Mouse (Mus musculus) forebrain, embryonic 12.5 days (tissue): ENCODE results near the gene Jak3. TPM values are rescaled to one million over a fixed set of nuclear protein-coding genes. Genes with fewer than 3 reads are reported as not detected.
A peak's percentile ranks its signal among the peaks of the same experiment; 100 is the strongest.

Source experiments
- ATAC-seq: fragments of 200-750 bp; cut with Nextera tagmentation; 2 replicates; pipeline ENCODE4 v1.8.0; 2017; ENCODE audit warnings: moderate TSS enrichment; ENCODE audit not compliant: low FRiP score
- H3K27ac ChIP-seq: fragments of 300-500 bp; sonication (generic); 2 replicates; pipeline ENCODE4 v1.5.1; 2016; ENCODE audit warnings: mild to moderate bottlenecking
- H3K27me3 ChIP-seq: fragments of 300-500 bp; sonication (generic); 2 replicates; pipeline ENCODE4 v1.6.1; 2016; ENCODE audit warnings: mild to moderate bottlenecking
- H3K36me3 ChIP-seq: fragments of 300-500 bp; sonication (generic); replicated peaks from 2 replicates; pipeline ENCODE4 v1.6.1; 2016; ENCODE audit warnings: mild to moderate bottlenecking
- H3K4me1 ChIP-seq: fragments of 300-500 bp; sonication (generic); 2 replicates; pipeline ENCODE4 v1.6.1; 2016
- H3K4me2 ChIP-seq: fragments of 300-500 bp; sonication (generic); 2 replicates; pipeline ENCODE4 v1.6.1; 2016; ENCODE audit warnings: mild to moderate bottlenecking, moderate library complexity
- H3K4me3 ChIP-seq: fragments of 300-500 bp; sonication (generic); replicated peaks from 2 replicates; pipeline ENCODE4 v1.5.1; 2016; ENCODE audit warnings: mild to moderate bottlenecking
- H3K9ac ChIP-seq: fragments of 300-500 bp; sonication (generic); 2 replicates; pipeline ENCODE4 v1.6.1; 2016; ENCODE audit warnings: mild to moderate bottlenecking
- H3K9me3 ChIP-seq: fragments of 300-500 bp; sonication (generic); 2 replicates; pipeline ENCODE4 v1.6.1; 2016
- WGBS: fragments of 180-500 bp; shearing (Covaris S2); methylation state at CpG from one replicate; pipeline ENCODE4 v1.1.7; 2016; 5-methylcytosine and 5-hydroxymethylcytosine counted together
- polyA plus RNA-seq: library from polyadenylated mRNA; unstranded; fragments of >200 nt; fragmentation: Nextera tagmentation; extraction: Ambion mirVana; gene quantifications from 2 replicates; pipeline ENCODE4 v1.2.1, GENCODE M21; 2016

Gene Jak3
- polyA plus RNA-seq, 1 experiment from 2014 or later = 2.9 TPM

DNA sequence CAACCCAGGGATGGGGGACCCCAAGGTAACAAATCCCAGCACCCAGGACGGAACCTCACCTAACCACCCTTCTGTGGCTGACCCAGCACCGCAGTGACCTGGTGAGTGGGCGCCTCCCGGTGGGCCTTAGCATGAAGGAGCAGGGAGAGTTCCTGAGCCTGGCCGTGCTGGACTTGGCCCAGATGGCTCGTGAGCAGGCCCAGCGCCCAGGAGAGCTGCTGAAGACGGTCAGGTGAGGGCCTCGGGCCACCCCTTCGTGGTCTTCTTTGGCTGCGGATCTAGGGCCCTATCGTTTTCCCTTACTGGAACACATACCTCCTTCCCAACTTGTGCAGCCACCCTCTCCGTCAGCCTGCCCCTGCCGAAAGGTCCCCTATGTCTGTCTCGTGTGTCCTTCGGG, 3.0 kb downstream of the Jak3 start:
- no peak overlapping the region for H3K9ac ChIP-seq
- peak overlapping the region; percentile 24 for H3K4me3 ChIP-seq
- H3K27me3 ChIP-seq = peaks cover 93% of the 10 kb centered on the region
- no peak for ATAC-seq
- WGBS = 10% methylated on average over 16 of the region's 16 CpGs
- no peak overlapping the region for H3K27ac ChIP-seq
- H3K4me1 ChIP-seq = peaks cover 21% of the 10 kb centered on the region
- peak overlapping the region; percentile 43 for H3K4me2 ChIP-seq
- H3K9me3 ChIP-seq = no peaks in the 10 kb centered on the region
- no peaks in the 10 kb centered on the region for H3K36me3 ChIP-seq

DNA sequence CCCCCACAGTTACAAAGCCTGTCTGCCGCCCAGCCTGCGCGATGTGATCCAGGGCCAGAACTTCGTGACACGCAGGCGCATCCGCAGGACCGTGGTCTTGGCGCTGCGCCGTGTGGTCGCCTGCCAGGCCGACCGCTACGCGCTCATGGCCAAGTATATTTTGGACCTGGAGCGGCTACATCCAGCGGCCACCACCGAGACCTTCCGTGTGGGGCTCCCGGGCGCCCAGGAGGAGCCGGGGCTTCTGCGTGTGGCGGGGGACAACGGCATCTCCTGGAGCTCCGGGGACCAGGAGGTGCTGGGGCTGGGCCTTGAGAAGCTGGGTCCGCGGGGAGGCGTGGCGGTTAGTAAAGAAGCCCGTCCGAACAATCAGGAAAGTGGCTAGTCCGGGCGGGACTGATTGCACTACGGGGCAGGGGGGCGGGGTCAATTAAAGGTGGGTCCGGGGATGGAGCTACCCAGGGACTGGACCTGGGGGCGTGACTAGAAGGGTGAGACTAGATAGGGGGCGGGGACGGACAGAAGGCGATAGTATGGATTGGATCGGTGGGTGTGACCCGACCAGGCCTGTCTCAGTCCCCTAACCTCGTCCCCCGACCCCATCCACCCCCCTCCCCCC, 3.6 kb downstream of the Jak3 start:
- peaks cover 21% of the 10 kb centered on the region for H3K4me1 ChIP-seq
- 0 out of 2 replicates have a peak overlapping the region, but pooled peaks have one; percentile 17 for H3K9ac ChIP-seq
- no peak for ATAC-seq

DNA sequence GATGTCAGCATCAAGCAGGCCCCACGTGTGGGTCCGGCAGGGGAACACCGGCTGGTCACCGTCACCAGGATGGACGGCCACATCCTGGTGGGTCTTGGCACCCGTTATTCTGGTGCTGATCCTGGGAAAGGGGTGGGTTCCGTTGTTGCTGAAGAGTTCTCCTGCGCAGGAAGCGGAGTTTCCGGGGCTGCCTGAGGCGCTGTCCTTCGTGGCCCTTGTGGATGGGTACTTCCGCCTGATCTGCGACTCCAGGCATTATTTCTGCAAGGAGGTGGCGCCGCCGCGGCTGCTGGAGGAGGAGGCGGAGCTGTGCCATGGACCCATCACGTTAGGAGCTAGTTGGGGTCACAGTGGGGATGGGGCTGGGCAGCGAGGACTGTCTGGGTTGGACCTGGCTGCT, 4.4 kb downstream of the Jak3 start:
- H3K27ac ChIP-seq = no peak overlapping the region
- no peak overlapping the region for H3K4me2 ChIP-seq
- no peaks in the 10 kb centered on the region for H3K36me3 ChIP-seq
- H3K9me3 ChIP-seq = no peaks in the 10 kb centered on the region
- peaks cover 23% of the 10 kb centered on the region for H3K4me1 ChIP-seq
- H3K4me3 ChIP-seq = peak overlapping the region; percentile 7; the same call in 1 of the 2 replicates
- no peak overlapping the region for H3K9ac ChIP-seq
- 3% methylated on average over 21 of the region's 21 CpGs for WGBS
- no peak for ATAC-seq
- peaks cover 100% of the 10 kb centered on the region for H3K27me3 ChIP-seq

More for the DNA sequence above, 3.6 kb downstream of the Jak3 start:
- H3K4me3 ChIP-seq = peak overlapping the region; percentile 24
- no peaks in the 10 kb centered on the region for H3K9me3 ChIP-seq
- H3K27me3 ChIP-seq = peaks cover 98% of the 10 kb centered on the region
- peak overlapping the region; percentile 43 for H3K4me2 ChIP-seq
- 1% methylated on average over 46 of the region's 46 CpGs for WGBS
- H3K36me3 ChIP-seq = no peaks in the 10 kb centered on the region
- H3K27ac ChIP-seq = no peak overlapping the region

DNA sequence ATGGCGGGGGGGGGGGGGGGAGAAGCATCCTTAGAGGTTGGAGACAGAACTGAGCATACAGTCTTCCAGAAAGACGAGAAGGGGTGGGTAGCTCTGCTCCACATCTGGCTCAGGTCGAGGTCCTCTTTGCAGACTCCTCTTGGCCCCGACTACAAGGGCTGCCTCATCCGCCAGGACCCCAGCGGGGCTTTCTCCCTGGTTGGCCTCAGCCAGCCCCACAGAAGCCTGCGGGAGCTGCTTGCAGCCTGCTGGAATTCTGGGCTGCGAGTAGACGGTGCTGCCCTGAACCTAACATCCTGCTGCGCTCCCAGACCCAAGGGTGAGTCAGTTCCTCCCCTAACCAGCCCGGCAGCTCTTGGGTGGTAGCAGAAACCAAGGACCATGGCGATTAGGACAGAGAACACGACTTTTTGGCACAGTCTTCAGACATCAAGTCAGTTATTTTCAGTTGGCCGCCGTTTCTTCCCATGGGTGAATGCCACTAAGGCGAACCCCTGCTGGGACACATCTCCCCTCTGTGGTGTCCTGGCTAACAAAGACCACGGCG, 5.3 kb downstream of the Jak3 start:
- H3K4me2 ChIP-seq = no peak overlapping the region
- no peak overlapping the region for H3K4me3 ChIP-seq

DNA sequence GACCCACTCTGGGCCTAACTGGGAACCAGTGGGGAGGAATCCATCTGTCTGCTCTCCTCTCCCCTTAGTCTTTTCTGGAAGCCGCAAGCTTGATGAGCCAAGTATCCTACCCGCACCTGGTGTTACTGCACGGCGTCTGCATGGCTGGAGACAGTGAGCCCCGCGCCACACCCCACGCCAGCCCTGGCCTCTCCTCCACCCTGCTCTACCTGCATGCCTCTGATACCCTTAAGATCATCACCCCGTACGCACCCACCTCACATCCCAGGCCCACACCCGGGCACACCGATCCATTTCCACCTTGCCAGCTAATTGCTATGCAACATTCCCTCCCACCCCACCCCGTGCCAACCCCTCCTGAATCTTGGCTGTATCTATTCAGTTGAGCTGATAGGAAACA, 6.7 kb downstream of the Jak3 start:
- 50% methylated on average over 12 of the region's 12 CpGs for WGBS
- Histone ChIP-seq H3K27me3 (peaks cover 100% of the 10 kb centered on the region), H3K36me3 (no peaks in the 10 kb centered on the region), H3K9me3 (no peaks in the 10 kb centered on the region), H3K9ac (no peak overlapping the region), H3K4me3 (no peak overlapping the region), H3K27ac (no peak overlapping the region), H3K4me1 (peaks cover 24% of the 10 kb centered on the region), H3K4me2 (no peak overlapping the region)
- ATAC-seq = no peak

More for the DNA sequence above, 5.3 kb downstream of the Jak3 start:
- Histone ChIP-seq H3K27me3 (peaks cover 100% of the 10 kb centered on the region), H3K9ac (no peak overlapping the region), H3K9me3 (no peaks in the 10 kb centered on the region), H3K27ac (no peak overlapping the region), H3K36me3 (no peaks in the 10 kb centered on the region), H3K4me1 (peaks cover 25% of the 10 kb centered on the region)
- WGBS = 2% methylated on average over 18 of the region's 18 CpGs
- no peak for ATAC-seq

DNA sequence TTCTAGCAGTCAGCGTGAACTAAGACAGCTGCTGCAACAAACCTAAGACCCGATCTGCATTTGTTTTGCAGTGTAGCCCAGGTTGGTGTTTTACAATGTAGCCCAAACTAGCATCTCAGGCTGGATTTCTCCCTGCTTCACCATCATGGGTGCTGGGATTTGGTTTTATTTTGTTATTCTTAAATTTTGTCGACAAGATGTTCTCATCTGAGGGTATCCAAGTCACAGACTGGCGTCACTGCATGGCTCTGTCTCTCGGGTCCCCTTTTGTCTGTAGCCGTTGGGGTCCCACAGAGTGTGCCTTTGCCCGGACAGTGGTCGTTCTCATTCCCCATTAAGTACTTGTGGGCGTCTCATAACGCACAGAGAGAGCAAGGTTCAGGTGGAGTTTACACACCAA, 8.6 kb downstream of the Jak3 start:
- WGBS = 11% methylated on average over 10 of the region's 10 CpGs

DNA sequence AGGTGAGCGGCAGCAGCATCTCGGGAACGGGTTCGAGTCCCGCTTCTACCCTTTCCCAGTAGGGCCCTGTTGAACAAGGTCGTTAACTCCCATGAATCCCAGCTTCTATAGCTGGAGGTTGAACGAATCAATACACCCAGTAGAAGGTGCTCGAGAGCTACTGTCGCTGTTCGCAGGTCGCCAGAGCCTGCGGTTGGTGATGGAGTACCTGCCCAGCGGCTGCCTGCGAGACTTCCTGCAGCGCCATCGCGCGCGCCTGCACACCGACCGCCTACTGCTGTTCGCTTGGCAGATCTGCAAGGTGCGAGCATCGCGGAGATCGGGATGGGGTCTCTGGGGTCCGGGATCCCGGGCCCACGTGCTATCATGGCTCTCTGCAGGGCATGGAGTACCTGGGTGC, 9.5 kb downstream of the Jak3 start:
- peaks cover 17% of the 10 kb centered on the region for H3K4me1 ChIP-seq
- no peak overlapping the region for H3K9ac ChIP-seq
- WGBS = under 1% methylated on average over 29 of the region's 29 CpGs
- peak overlapping the region; percentile 32 for H3K4me3 ChIP-seq
- H3K9me3 ChIP-seq = no peaks in the 10 kb centered on the region
- no peak overlapping the region for H3K27ac ChIP-seq
- peak; percentile 12; the same call in 1 of the 2 replicates for ATAC-seq
- no peaks in the 10 kb centered on the region for H3K36me3 ChIP-seq
- H3K4me2 ChIP-seq = peak overlapping the region; percentile 46
- H3K27me3 ChIP-seq = peaks cover 100% of the 10 kb centered on the region

More for the DNA sequence above, 8.6 kb downstream of the Jak3 start:
- Histone ChIP-seq H3K4me1 (peaks cover 20% of the 10 kb centered on the region), H3K27ac (no peak overlapping the region), H3K4me3 (no peak overlapping the region), H3K9me3 (no peaks in the 10 kb centered on the region), H3K4me2 (no peak overlapping the region), H3K9ac (no peak overlapping the region), H3K27me3 (peaks cover 100% of the 10 kb centered on the region), H3K36me3 (no peaks in the 10 kb centered on the region)
- no peak for ATAC-seq

DNA sequence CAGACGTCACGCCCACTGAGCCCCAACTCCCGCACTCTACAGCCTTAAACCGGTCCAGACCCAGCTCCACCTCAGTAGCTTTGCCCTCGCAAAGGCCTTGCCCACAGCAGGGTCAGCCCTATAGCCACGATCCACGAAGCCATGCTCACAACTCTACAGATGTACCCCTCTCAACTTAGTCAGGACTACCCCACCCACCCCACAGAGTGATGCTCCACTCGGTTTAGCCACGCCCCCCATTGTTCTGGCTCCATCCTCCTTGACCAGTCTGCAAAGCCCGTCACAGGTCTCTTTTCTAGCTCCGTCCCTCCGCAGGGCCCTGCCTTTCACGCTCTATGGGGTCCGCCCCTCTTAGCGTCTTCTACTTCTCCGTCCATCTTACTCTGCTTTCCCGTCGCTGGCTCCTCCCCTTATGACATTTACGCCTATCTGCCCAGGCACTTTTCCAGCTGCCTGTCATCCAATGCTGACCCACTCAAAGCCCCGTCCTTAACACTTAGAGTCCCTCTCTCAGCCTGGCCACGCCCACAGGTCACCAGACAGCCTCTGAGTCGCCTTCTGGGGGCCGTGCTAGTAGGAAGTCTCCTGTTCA, 10.1 kb downstream of the Jak3 start:
- ATAC-seq = peak; percentile 63
- no peak overlapping the region for H3K27ac ChIP-seq
- peaks cover 17% of the 10 kb centered on the region for H3K4me1 ChIP-seq
- H3K4me2 ChIP-seq = peak overlapping the region; percentile 46
- H3K9me3 ChIP-seq = no peaks in the 10 kb centered on the region
- peak overlapping the region; percentile 32 for H3K4me3 ChIP-seq
- under 1% methylated on average over 23 of the region's 23 CpGs for WGBS
- H3K36me3 ChIP-seq = no peaks in the 10 kb centered on the region
- no peak overlapping the region for H3K9ac ChIP-seq
- peaks cover 100% of the 10 kb centered on the region for H3K27me3 ChIP-seq

DNA sequence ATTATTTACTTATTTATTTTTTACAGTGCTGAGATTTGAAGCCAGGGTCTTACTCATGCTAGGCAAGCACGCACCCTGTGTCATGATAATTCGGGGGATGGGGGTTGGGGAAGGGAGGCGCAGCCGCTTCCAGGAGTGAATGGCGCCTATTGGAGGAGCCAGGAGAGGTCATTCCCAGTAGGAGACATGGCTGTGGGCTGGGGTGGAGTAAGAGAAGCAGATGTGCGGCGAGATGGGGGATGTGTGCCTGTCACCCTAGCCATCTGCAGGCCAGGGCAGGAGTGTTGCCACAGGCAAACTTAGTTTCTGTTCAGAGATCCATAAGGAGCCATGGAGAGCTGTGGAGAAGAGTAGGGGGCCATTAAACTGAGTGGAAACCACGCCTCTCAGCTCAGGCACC, 11.5 kb downstream of the Jak3 start:
- 2% methylated on average over 8 of the region's 8 CpGs for WGBS

DNA sequence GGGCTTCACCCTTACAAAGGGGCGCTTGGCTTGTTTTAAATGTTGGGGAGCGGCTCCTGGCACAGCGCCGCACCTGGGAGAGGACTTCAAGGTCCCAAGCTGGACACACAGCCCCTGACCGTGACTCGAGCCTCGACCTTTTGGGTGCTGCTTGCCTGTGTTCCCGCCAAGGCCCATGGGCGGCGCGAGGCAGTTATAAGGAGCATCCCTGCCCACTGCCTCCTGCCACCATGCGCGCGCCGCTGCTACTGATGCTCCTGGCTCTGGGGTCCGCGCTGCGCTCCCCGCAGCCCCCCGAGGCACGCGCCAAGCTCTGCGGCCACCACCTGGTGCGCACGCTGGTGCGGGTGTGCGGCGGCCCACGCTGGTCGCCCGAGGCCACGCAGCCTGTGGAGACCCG, 12.9 kb downstream of the Jak3 start, which contains the start of gene Insl3:
Insl3 (plus strand) TSS at position 187 of the 400 bp plus-strand sequence.
- H3K4me1 ChIP-seq = peaks cover 29% of the 10 kb centered on the region
- H3K27ac ChIP-seq = no peak within 1 kb of the TSS
- no peak within 1 kb of the TSS for H3K4me3 ChIP-seq
- H3K36me3 ChIP-seq = no peaks in the 10 kb centered on the region
- H3K9ac ChIP-seq = no peak within 1 kb of the TSS
- 3% methylated on average over 33 of the region's 33 CpGs for WGBS
- H3K9me3 ChIP-seq = no peaks in the 10 kb centered on the region
- H3K4me2 ChIP-seq = no peak within 1 kb of the TSS
- H3K27me3 ChIP-seq = peaks cover 100% of the 10 kb centered on the region
- ATAC-seq = no peak

More for the DNA sequence above, 11.5 kb downstream of the Jak3 start:
- Histone ChIP-seq H3K9ac (no peak overlapping the region), H3K4me2 (no peak overlapping the region), H3K27me3 (peaks cover 100% of the 10 kb centered on the region), H3K4me3 (no peak overlapping the region), H3K36me3 (no peaks in the 10 kb centered on the region), H3K4me1 (peaks cover 20% of the 10 kb centered on the region), H3K9me3 (no peaks in the 10 kb centered on the region), H3K27ac (no peak overlapping the region)
- no peak for ATAC-seq

DNA sequence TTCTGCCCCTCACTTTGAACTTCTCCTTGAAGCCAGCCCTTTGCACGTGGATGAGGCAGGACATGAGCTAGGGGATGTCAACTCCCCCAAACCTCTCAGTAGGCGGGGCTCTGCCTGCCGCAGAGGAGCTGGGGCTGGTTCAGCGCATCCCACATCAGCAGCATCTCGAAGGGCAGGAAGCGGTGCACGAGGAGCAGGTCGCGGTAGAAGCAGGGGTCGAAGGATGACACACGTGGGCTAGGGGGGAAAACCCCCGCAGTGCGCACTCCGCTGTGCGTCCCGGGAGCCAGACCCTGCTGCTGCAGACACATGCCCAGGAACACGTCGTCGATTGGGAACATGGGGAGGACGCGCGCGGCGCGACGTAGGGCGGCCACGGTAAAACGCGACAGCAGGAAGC, 16.4 kb downstream of the Jak3 start:
- Histone ChIP-seq H3K9me3 (no peaks in the 10 kb centered on the region), H3K4me1 (peaks cover 15% of the 10 kb centered on the region), H3K9ac (no peak overlapping the region), H3K27ac (no peak overlapping the region), H3K4me2 (peak overlapping the region; percentile 1; the same call in 1 of the 2 replicates), H3K27me3 (peaks cover 95% of the 10 kb centered on the region), H3K4me3 (peak overlapping the region; percentile 17), H3K36me3 (no peaks in the 10 kb centered on the region)
- WGBS = 5% methylated on average over 30 of the region's 30 CpGs
- ATAC-seq = no peak

DNA sequence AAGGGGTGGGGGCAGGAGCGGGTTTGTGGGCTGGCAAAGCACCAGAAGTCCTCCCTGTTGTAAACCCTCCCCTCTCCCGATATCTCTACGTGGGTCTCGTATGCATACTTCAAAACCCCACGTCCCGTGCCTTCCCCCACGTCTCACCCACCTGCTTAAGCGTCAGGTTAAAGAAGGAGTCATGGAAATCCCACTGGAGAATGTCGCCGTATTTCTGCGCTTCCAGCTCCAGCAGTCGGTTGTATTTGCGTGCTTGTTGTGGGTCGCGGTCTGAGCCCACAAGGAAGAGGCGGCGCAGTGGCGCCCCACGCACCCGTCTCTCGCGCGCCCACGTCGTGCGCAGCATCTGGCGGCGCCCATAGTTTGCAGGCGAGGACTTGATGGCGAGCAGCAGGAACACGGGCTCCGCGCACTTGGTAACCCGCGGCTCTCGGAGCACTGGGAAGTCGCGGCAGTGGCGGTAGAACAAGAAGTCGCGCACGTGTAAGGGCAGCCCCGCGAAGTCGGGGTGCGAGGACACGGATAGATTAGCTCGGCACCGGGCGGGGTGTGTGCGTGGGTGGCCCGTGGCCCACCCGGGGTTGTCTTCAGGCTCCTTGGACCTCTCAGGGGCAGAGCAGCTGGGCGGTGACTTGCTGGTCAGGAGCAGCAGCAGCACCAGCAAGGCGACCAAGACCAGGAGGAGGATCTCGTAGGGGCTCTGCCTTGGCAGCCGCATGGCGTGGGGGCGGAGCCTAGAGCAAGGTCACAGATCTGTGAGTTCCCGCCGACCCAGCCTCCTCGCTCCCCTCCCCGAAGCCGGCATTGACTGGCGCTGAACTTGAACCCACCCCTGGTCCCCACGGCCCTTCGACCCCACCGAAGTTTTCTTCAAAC, 17.3 kb downstream of the Jak3 start:
- 9% methylated on average over 68 of the region's 68 CpGs for WGBS
- ATAC-seq = no peak
- peaks cover 94% of the 10 kb centered on the region for H3K27me3 ChIP-seq
- no peak overlapping the region for H3K9ac ChIP-seq
- H3K4me1 ChIP-seq = peaks cover 12% of the 10 kb centered on the region
- H3K4me2 ChIP-seq = peak overlapping the region; percentile 25
- H3K27ac ChIP-seq = no peak overlapping the region
- H3K4me3 ChIP-seq = peak overlapping the region; percentile 17
- H3K9me3 ChIP-seq = no peaks in the 10 kb centered on the region
- H3K36me3 ChIP-seq = no peaks in the 10 kb centered on the region
